Mouse (Mus musculus) spleen, adult 2 months (tissue): ENCODE results near the gene Olfr761.

ENCODE experiments used
- CTCF ChIP-seq: fragments of 200-500 bp; IDR thresholded peaks from 2 replicates; pipeline ENCODE4 v1.5.1; 2011; ENCODE audit warnings: mild to moderate bottlenecking, inconsistent platforms; ENCODE audit not compliant: insufficient read depth, insufficient read length, insufficient replicate concordance; ENCODE audit errors: extremely low read depth
- POLR2A ChIP-seq: fragments of 200-500 bp; IDR thresholded peaks from 2 replicates; pipeline ENCODE4 v1.6.1; 2011; ENCODE audit warnings: low read depth, low read length, inconsistent platforms

- TF ChIP-seq CTCF = no peak
- no peak for TF ChIP-seq POLR2A
These were observed 42.9 kb upstream of the Olfr761 start for GRCm38 (mm10) chr17:37995635-37996307.
